Mouse (Mus musculus) testis, adult 2 months (tissue): ENCODE measurements at regions not wholly inside any gene's neighbourhood (a gene's known extent, or its start where the extent isn't known, plus 50 kb on each side); places are given as distances from the start of the nearest gene placed in this dataset.

Experiments used
- CTCF ChIP-seq: fragments of 200-500 bp; IDR thresholded peaks from 2 replicates; pipeline ENCODE4 v1.5.1; 2012; ENCODE audit warnings: low read depth, mild to moderate bottlenecking, inconsistent platforms, low read length, moderate library complexity; ENCODE audit not compliant: control insufficient read depth, insufficient read depth, insufficient replicate concordance
- POLR2A ChIP-seq: fragments of 200-500 bp; IDR thresholded peaks from 2 replicates; pipeline ENCODE4 v1.6.1; 2012; ENCODE audit warnings: low read depth, mild to moderate bottlenecking, inconsistent platforms, low read length, moderate library complexity; ENCODE audit not compliant: control insufficient read depth

GRCm38 (mm10) chr14:71118681-71119080 is 519.0 kb upstream of the Fam160b2 start:
- no peak for TF ChIP-seq CTCF
- no peak for TF ChIP-seq POLR2A
